Mouse (Mus musculus) embryonic facial prominence, embryonic 14.5 days (tissue): Measurements from ENCODE around the gene Nemp2. TPM values are rescaled to one million over a fixed set of nuclear protein-coding genes. Genes with fewer than 3 reads are reported as not detected.
"Not testable (repeated sequence)": the region's sequence is repeated elsewhere in the genome, so short reads cannot be mapped to it uniquely, and the experiment has no call there.

Experiments
- ATAC-seq: fragments of 200-750 bp; cut with Nextera tagmentation; 2 replicates; pipeline ENCODE4 v1.8.0; 2017; ENCODE audit warnings: low read depth, moderate number of reproducible peaks, moderate TSS enrichment
- DNase-seq: peaks from one replicate; pipeline ENCODE4 v3.0.0-alpha.2; 2015; ENCODE audit warnings: low spot score
- H3K27ac ChIP-seq: fragments of 300-500 bp; sonication (generic); replicated peaks from 2 replicates; pipeline ENCODE4 v1.5.1; 2014; ENCODE audit warnings: low read depth, mild to moderate bottlenecking, low read length, moderate library complexity
- H3K27me3 ChIP-seq: fragments of 300-500 bp; sonication (generic); replicated peaks from 2 replicates; pipeline ENCODE4 v1.6.1; 2014; ENCODE audit warnings: low read length; ENCODE audit not compliant: control insufficient read depth, insufficient read depth
- H3K36me3 ChIP-seq: fragments of 300-500 bp; sonication (generic); 2 replicates; pipeline ENCODE4 v1.6.1; 2014; ENCODE audit warnings: low read length, mixed read lengths; ENCODE audit not compliant: control insufficient read depth, insufficient read depth
- H3K4me1 ChIP-seq: fragments of 300-500 bp; sonication (generic); 2 replicates; pipeline ENCODE4 v1.6.1; 2014; ENCODE audit warnings: antibody characterized with exemption, low read length; ENCODE audit not compliant: control insufficient read depth, insufficient read depth
- H3K4me2 ChIP-seq: fragments of 300-500 bp; sonication (generic); 2 replicates; pipeline ENCODE4 v1.6.1; 2014; ENCODE audit warnings: low read depth, mild to moderate bottlenecking, low read length, moderate library complexity, mixed read lengths
- H3K4me3 ChIP-seq: fragments of 300-500 bp; sonication (generic); 2 replicates; pipeline ENCODE4 v1.5.1; 2014; ENCODE audit warnings: low read depth, mild to moderate bottlenecking, low read length
- H3K9ac ChIP-seq: fragments of 300-500 bp; sonication (generic); 2 replicates; pipeline ENCODE4 v1.6.1; 2014; ENCODE audit warnings: low read depth, mild to moderate bottlenecking, low read length, moderate library complexity, mixed read lengths
- H3K9me3 ChIP-seq: fragments of 300-500 bp; sonication (generic); 2 replicates; pipeline ENCODE4 v1.6.1; 2016; ENCODE audit warnings: low read length; ENCODE audit not compliant: control insufficient read depth
- WGBS: fragments of 180-500 bp; shearing (Covaris S2); extraction: QIAGEN DNeasy Blood & Tissue Kit; methylation state at CpG from one replicate; pipeline ENCODE4 v1.1.7; 2014; 5-methylcytosine and 5-hydroxymethylcytosine counted together
- polyA plus RNA-seq: library from polyadenylated mRNA; unstranded; fragments of >200 nt; fragmentation: Nextera tagmentation; extraction: Ambion mirVana; gene quantifications from 2 replicates; pipeline ENCODE4 v1.2.1, GENCODE M21; 2014

The Nemp2 gene
- polyA plus RNA-seq, 1 experiment from 2014 or later = 8.4 TPM

DNA sequence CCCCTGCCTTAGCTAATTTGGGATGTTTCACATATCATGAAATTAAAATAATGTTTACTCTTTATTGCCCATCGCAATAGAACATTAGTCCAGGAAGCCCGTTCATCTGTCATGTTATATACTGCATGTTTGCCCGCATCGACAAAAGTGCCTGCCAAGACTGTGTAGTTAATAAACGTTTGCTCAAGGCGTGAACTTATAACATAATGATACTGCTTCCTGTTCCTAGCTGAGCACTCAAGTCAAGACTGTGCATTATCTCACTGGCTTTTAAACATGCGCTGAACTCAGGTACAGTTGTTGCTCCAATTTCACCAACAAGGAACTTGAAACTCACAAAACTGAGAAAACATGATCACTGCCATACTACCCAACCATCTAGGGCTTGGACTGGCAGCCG lies 57.1 kb downstream of the Nemp2 start:
- Histone ChIP-seq H3K9me3 (no peaks in the 10 kb centered on the region), H3K4me2 (no peak overlapping the region), H3K27ac (no peak overlapping the region), H3K4me3 (no peak overlapping the region), H3K36me3 (no peaks in the 10 kb centered on the region), H3K4me1 (no peaks in the 10 kb centered on the region), H3K27me3 (no peaks in the 10 kb centered on the region), H3K9ac (no peak overlapping the region)
- no peak for ATAC-seq
- 84% methylated on average over 8 of the region's 8 CpGs for WGBS
- DNase-seq = no peak

- not testable (repeated sequence) for DNase-seq, H3K4me1 ChIP-seq, H3K36me3 ChIP-seq, H3K27ac ChIP-seq, H3K9me3 ChIP-seq, H3K4me2 ChIP-seq, H3K4me3 ChIP-seq, H3K9ac ChIP-seq, ATAC-seq, H3K27me3 ChIP-seq
- 97% methylated on average over 13 of the region's 13 CpGs for WGBS
Observed at GRCm38 (mm10) chr1:52694456-52694855, 64.0 kb downstream of the Nemp2 start.

Other genes starting within 250 kb of the Nemp2 start
- gene Nab1, start 130.0 kb upstream of the Nemp2 start, polyA plus RNA-seq = 19.6 and 21.1 TPM in 2 replicates
- 3.2 and 3.5 TPM in 2 replicates for gene Mfsd6, start 96.8 kb downstream of the Nemp2 start, polyA plus RNA-seq
- gene Inpp1, start 187.0 kb downstream of the Nemp2 start, polyA plus RNA-seq = 15.3 and 16.3 TPM in 2 replicates
- 25.0 and 25.9 TPM in 2 replicates for gene Hibch, start 214.2 kb downstream of the Nemp2 start, polyA plus RNA-seq